Mouse (Mus musculus) splenic B cell, adult 2 months (primary cell): Measurements from ENCODE around the gene Olfr746.

Experiments
- DNase-seq: peaks from one replicate; pipeline ENCODE4 v3.0.0-alpha.2; 2011; ENCODE audit warnings: low read depth, low spot score
- H3K27me3 ChIP-seq: 2 replicates; pipeline ENCODE4 v1.6.1; 2012; ENCODE audit warnings: mild to moderate bottlenecking, low read length, moderate library complexity, mixed read lengths; ENCODE audit not compliant: control insufficient read depth, poor library complexity, insufficient read depth, severe bottlenecking
- H3K36me3 ChIP-seq: 2 replicates; pipeline ENCODE4 v1.6.1; 2012; ENCODE audit warnings: mild to moderate bottlenecking, low read length, moderate library complexity, mixed read lengths; ENCODE audit not compliant: control insufficient read depth, poor library complexity, insufficient read depth, severe bottlenecking

Olfr746 gene

DNA sequence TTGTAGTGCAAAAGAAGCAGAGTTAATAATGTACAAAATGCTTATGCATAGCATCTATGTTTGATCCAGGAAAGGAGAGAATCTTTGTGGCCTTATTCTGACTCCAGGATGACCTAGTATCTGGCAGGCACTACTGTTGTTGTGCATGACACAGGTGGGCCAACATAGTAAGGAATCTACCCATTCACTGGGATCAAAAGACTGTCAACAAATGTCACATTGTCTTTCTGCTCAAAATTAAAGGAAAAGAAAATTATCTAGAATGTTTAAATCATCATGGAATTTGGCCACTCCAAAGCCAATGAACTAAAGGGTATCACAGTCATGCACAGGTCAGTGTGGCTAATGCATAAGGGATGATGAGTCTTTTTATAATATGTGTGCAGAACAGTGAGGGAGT is at the start of gene Olfr746:
Olfr746 (plus strand) TSS at position 301 of the 400 bp plus-strand sequence.
- no peaks in the 10 kb centered on the region for H3K36me3 ChIP-seq
- no peak for DNase-seq
- no peaks in the 10 kb centered on the region for H3K27me3 ChIP-seq

DNA sequence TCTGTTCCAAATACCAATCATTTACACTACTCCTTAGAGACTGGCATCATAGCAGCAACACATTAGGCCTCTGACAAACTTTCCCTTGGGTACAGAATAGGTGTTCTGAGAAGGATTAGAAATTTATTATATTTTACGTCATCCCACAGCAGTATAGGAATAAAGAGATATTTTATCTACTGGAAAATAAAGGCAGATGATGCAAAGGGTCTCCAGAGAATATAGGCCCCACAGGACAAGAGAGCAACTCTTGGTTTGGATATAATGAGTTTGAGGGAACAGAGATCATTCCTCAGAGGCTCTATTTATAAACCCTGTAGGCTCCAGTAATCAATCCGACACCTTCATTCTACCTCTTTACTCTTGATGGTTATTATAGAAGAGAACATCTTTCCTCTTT is 32.3 kb upstream of the Olfr746 start, which contains the start of gene Olfr744:
Olfr744 (plus strand) TSS at position 301 of the 400 bp plus-strand sequence.
- no peak for DNase-seq
- H3K36me3 ChIP-seq, result no peaks in the 10 kb centered on the region
- no peaks in the 10 kb centered on the region for H3K27me3 ChIP-seq

DNA sequence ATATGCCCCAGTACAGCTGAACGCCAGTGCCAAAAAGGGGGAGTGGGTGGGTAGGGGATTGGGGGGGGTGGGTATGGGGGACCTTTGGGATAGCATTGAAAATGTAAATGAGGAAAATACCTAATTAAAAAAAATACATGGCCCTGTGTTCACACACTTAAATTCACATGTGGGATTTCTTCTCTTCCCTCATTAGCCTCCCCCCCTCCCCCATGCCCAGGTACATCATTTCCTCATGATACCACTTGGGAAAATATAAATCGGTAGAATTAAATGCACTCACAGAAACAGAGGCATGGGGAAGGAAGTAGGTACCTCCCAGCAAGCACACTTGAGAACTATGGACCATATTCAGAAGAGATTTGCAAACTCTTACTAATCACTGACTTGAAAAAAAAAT is 7.8 kb upstream of the Olfr746 start, which contains the start of gene Olfr745:
Olfr745 (plus strand) TSS at position 301 of the 400 bp plus-strand sequence.
- no peaks in the 10 kb centered on the region for H3K27me3 ChIP-seq
- DNase-seq, result no peak
- H3K36me3 ChIP-seq, result no peaks in the 10 kb centered on the region

DNA sequence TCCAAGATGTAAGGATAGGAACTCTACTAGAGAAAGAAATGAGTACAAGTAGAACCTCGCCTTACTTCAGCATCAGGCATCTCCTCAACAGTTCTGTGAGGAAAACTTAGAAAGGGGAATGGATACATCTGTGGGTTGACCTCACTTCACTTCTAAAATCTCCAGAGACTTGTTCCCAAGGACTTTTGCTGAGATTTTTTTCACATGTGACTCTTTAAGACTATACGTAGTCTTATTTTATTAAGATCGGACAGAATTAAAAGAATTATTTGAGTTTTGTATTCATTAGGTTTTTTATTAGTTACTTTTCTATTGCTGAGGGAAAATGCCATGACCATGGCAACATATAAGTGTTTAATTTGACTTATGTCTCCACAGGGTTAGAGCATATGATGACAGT is 46.2 kb downstream of the Olfr746 start, which contains the start of gene Olfr747:
Olfr747 (minus strand) TSS at position 101 of the 400 bp plus-strand sequence.
- no peak for DNase-seq
- H3K36me3 ChIP-seq, result no peaks in the 10 kb centered on the region
- no peaks in the 10 kb centered on the region for H3K27me3 ChIP-seq
